Mouse (Mus musculus) erythroblast, embryonic 14.5 days (primary cell): ENCODE measurements around the gene Foxc1. TPM values are rescaled to one million over a fixed set of nuclear protein-coding genes. Genes with fewer than 3 reads are reported as not detected.

Experiments
- H3K27me3 ChIP-seq: 2 replicates; pipeline ENCODE4 v1.6.1; 2012; ENCODE audit warnings: inconsistent platforms; ENCODE audit not compliant: control insufficient read depth
- H3K36me3 ChIP-seq: 2 replicates; pipeline ENCODE4 v1.6.1; 2012; ENCODE audit warnings: mild to moderate bottlenecking, inconsistent platforms; ENCODE audit not compliant: control insufficient read depth
- H3K4me1 ChIP-seq: 2 replicates; pipeline ENCODE4 v1.6.1; 2012; ENCODE audit warnings: inconsistent platforms; ENCODE audit not compliant: control insufficient read depth
- H3K4me3 ChIP-seq: replicated peaks from 2 replicates; pipeline ENCODE3; 2012; ENCODE audit warnings: moderate library complexity, mild to moderate bottlenecking, inconsistent platforms
- H3K9me3 ChIP-seq: 2 replicates; pipeline ENCODE4 v1.6.1; 2012; ENCODE audit warnings: low read length, inconsistent platforms, mixed read lengths; ENCODE audit not compliant: control insufficient read depth
- GATA1 ChIP-seq: IDR thresholded peaks from 2 replicates; pipeline ENCODE4 v1.6.1; 2012; ENCODE audit warnings: low read length, inconsistent platforms, mixed read lengths
- TAL1 ChIP-seq: IDR thresholded peaks from 3 replicates; pipeline ENCODE4 v1.6.1; 2012; ENCODE audit warnings: low read length, inconsistent platforms, mixed read lengths
- polyA plus RNA-seq: library from polyadenylated mRNA; stranded (reverse); fragments of >175 nt; gene quantifications from 2 replicates; pipeline ENCODE4 v1.2.3, GENCODE M21; 2012

Foxc1 gene
- not detected in 2 replicates for polyA plus RNA-seq

DNA sequence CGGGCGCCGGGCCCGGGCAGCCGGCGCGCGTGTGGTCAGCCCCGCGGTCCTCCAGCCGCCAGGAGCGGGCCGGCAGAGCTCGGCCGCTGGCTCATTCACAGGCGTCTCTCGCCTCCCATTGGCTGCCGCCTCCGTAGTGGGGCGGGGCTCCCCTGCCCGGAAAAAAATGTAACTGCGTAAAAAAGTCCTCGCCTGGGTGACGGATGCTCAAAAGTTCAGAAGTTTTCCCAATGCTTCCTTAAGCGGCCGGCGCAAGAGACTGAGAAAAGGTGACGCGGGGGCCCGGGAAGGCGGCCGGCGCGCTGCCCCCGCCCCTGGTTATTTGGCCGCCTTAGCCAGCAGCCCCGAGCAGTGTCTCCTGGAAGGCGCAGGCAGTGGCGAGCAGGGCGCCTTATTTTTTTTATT lies at the start of gene Foxc1:
Gene Foxc1 (plus strand): TSS at position 206 of the 405 bp plus-strand sequence.
- H3K4me3 ChIP-seq: peak within 1 kb of the TSS; percentile 22
- H3K27me3 ChIP-seq: peaks cover 100% of the 10 kb centered on the region
- TF ChIP-seq GATA1 (no peak), TAL1 (no peak)
- H3K4me1 ChIP-seq: peaks cover 8% of the 10 kb centered on the region
- H3K9me3 ChIP-seq: peaks cover 15% of the 10 kb centered on the region
- H3K36me3 ChIP-seq: no peaks in the 10 kb centered on the region

DNA sequence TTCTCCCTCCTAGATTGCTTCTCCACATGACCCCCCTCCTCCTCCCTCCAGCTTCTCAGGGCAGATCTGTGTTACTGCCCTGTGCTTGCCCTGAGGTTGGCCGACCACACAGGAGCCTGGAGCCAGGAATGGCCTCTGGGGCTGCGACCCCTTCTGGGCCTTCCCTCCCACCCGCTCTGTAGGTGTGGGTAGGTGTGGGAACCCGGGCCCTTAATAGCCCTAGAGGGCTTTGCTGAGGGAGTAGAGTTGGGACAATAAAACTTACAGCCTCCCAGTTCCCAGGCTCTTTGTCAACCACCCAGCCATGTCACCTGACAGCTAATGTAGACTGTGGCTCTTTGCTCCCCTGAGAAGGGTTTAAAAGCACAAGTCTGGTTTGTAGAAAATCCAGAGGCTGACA lies 46.0 kb upstream of the Foxc1 start:
- TF ChIP-seq TAL1 (no peak), GATA1 (no peak)
- no peak overlapping the region for H3K4me3 ChIP-seq
- H3K36me3 ChIP-seq: no peaks in the 10 kb centered on the region
- H3K27me3 ChIP-seq: no peaks in the 10 kb centered on the region
- H3K4me1 ChIP-seq: no peaks in the 10 kb centered on the region
- no peaks in the 10 kb centered on the region for H3K9me3 ChIP-seq

DNA sequence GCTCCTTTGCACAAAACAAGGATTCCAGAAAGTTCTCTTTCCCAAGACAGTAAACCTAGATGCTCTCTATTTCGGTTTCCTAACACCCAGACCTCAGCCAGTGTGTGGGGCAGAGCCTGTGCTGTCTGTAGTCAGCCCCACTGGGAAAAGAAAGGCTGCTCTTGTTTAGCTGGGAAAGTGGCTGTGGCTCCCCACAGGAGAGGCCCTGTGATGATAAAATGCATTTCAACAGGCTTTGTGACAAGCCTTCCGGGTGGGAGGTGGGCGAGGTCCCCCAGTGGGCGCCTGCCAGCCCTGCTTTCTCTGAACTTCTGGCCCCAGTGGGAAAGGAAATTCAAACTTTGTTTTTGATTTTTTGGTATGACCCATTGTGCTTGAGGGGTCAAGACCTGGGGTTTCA lies 45.4 kb upstream of the Foxc1 start:
- TF ChIP-seq GATA1 (no peak), TAL1 (no peak)
- Histone ChIP-seq H3K36me3 (no peaks in the 10 kb centered on the region), H3K4me3 (no peak overlapping the region)

GRCm38 (mm10) chr13:31764419-31764818 lies 42.0 kb upstream of the Foxc1 start:
- Histone ChIP-seq H3K27me3 (no peaks in the 10 kb centered on the region), H3K4me3 (no peak overlapping the region)
- TF ChIP-seq GATA1: no peak
- no peak for TF ChIP-seq TAL1

More for the DNA sequence above, 45.4 kb upstream of the Foxc1 start:
- H3K9me3 ChIP-seq: no peaks in the 10 kb centered on the region
- H3K4me1 ChIP-seq: no peaks in the 10 kb centered on the region
- H3K27me3 ChIP-seq: no peaks in the 10 kb centered on the region

GRCm38 (mm10) chr13:31765564-31765963 lies 40.9 kb upstream of the Foxc1 start:
- Histone ChIP-seq H3K4me3 (no peak overlapping the region), H3K27me3 (no peaks in the 10 kb centered on the region), H3K9me3 (no peaks in the 10 kb centered on the region), H3K4me1 (no peaks in the 10 kb centered on the region), H3K36me3 (no peaks in the 10 kb centered on the region)
- TF ChIP-seq TAL1 (no peak), GATA1 (no peak)

More at GRCm38 (mm10) chr13:31764419-31764818, 42.0 kb upstream of the Foxc1 start:
- H3K36me3 ChIP-seq: no peaks in the 10 kb centered on the region
- no peaks in the 10 kb centered on the region for H3K9me3 ChIP-seq
- no peaks in the 10 kb centered on the region for H3K4me1 ChIP-seq

DNA sequence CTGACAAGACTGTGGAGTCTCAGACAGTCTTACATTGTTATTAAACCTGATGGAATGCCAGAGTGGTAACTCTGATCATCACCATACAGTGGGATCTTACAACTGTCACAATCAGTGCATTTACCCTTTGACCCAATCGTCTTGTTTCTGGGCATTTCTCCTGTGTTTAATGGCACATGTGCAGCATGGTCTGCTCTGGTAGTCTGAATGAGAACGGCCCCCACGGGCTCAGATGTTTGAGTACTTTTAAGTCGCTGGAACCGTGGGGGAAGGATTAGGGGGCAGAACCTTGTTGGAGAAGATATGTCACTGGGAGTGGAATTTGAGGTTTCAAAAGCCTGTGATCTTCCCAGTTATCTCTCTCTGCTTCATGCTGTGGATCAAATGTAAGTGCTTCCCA lies 33.6 kb upstream of the Foxc1 start:
- Histone ChIP-seq H3K4me3 (no peak overlapping the region), H3K9me3 (no peaks in the 10 kb centered on the region), H3K27me3 (no peaks in the 10 kb centered on the region), H3K4me1 (no peaks in the 10 kb centered on the region), H3K36me3 (no peaks in the 10 kb centered on the region)
- no peak for TF ChIP-seq TAL1
- TF ChIP-seq GATA1: no peak

DNA sequence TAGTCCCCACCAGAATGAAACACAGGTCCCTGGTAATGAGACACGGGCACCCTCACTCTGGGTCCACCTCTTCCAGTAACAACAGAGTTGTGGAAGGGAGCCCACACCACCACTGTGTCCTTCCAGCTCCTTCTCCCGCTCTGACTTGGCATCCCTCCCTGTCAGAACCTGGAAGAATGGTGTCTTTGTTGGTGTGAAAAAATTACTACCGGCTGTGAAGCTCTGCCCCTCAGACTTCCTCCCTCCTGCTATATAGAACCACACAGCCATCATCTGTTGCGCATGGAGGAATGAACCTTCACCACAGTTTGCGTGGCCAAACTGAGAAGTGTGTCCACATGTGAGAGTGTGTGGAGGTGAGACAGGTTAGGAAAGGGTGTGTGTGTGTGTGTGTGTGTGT lies 30.7 kb upstream of the Foxc1 start:
- TF ChIP-seq TAL1 (no peak), GATA1 (no peak)
- no peak overlapping the region for H3K4me3 ChIP-seq
- no peaks in the 10 kb centered on the region for H3K9me3 ChIP-seq
- H3K27me3 ChIP-seq: no peaks in the 10 kb centered on the region
- H3K4me1 ChIP-seq: no peaks in the 10 kb centered on the region
- H3K36me3 ChIP-seq: no peaks in the 10 kb centered on the region

GRCm38 (mm10) chr13:31779281-31779981 lies 27.0 kb upstream of the Foxc1 start:
- H3K4me3 ChIP-seq: no peak overlapping the region
- no peak for TF ChIP-seq GATA1
- H3K9me3 ChIP-seq: no peaks in the 10 kb centered on the region

DNA sequence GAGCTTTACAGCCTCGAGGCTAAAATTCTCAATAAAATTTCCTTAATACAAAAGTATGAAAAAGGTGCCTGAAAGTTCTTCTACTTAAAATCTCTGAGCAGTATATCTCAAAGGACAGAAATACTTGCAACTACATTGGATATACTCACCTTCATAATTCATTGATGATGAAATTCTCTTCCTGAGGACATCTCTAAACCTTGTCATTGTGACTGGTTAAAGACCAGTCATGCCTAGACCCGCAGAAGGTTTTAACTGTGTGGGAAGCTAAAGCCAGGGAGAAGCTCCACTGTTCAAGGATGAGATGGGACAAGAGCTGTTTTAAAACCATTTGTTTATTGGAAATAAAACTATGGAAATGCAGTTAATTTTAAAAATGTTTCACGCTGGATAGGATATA lies 26.1 kb upstream of the Foxc1 start:
- Histone ChIP-seq H3K27me3 (no peaks in the 10 kb centered on the region), H3K36me3 (no peaks in the 10 kb centered on the region), H3K4me3 (no peak overlapping the region), H3K9me3 (no peaks in the 10 kb centered on the region), H3K4me1 (no peaks in the 10 kb centered on the region)
- TF ChIP-seq TAL1 (no peak), GATA1 (no peak)

More at GRCm38 (mm10) chr13:31779281-31779981, 27.0 kb upstream of the Foxc1 start:
- H3K27me3 ChIP-seq: no peaks in the 10 kb centered on the region
- H3K36me3 ChIP-seq: no peaks in the 10 kb centered on the region
- no peaks in the 10 kb centered on the region for H3K4me1 ChIP-seq

DNA sequence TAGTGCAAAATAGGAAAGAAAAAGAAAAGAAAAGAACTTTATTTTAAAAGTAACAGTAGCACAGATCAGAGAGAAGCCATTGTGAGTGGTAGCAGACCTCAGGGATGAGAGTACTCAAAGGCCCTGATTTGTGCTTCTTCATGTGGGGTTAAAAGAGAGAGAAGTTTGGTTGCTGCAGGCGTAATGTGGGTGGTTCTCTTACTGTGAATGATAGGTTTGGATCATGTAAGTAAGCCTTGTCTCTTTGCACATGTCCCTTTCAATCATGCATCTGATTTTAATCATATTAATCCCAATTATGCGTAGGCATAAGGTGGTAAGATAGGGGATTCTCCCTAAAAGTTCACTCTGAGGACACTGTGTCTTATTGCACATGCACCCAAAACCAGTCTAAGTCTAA lies 24.4 kb upstream of the Foxc1 start:
- Histone ChIP-seq H3K9me3 (no peaks in the 10 kb centered on the region), H3K36me3 (no peaks in the 10 kb centered on the region)
- no peak for TF ChIP-seq TAL1
- no peak for TF ChIP-seq GATA1

More for the DNA sequence above, 24.4 kb upstream of the Foxc1 start:
- Histone ChIP-seq H3K27me3 (no peaks in the 10 kb centered on the region), H3K4me3 (no peak overlapping the region), H3K4me1 (no peaks in the 10 kb centered on the region)
